Mouse (Mus musculus): ENCODE measurements at regions not wholly inside any gene's neighbourhood (a gene's known extent, or its start where the extent isn't known, plus 50 kb on each side); places are given as distances from the start of the nearest gene placed in this dataset.
"Not testable (repeated sequence)": the region's sequence is repeated elsewhere in the genome, so short reads cannot be mapped to it uniquely, and the experiment has no call there.

DNA sequence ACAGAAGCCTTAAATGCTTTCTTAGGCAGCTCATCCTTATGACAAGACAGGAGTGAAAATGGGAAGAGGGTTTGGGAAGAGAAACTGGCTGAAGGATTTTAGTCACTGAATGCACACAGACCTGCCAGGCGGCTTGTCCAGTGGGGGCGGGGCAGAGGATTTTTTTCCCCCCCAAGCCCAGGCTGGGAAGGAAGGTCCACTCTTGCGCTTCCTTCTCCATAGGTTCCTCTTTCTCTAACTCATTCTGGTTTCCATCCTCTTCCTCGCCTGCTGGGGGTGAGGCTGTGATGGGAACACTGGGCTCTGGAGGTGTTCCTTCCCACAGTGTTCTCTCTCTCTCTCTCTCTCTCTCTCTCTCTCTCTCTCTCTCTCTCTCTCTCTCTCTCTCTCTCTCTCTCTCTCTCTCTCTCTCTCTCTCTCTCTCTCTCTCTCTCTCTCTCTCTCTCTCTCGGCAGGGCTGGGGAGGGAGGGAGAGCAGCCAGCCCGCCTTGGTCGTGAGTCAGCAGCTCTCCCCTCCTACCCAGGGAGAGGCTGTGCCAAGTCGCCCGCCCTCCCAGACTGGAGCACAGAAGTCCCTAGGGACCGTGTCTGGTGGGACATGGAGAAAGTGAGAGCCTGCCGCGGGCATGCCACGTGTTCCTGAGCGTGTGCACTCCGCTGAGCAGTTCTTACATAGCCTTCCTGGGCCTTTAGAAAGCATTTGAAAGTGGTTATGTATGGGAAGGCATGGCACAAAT, 150.0 kb downstream of the Kcnrg start:
- no peaks in the 10 kb centered on the region for H3K27me3 ChIP-seq (ENCODE audit: control insufficient read depth, insufficient read depth, low read length, poor library complexity, severe bottlenecking)
- DNase-seq (ENCODE audit: low read depth, low spot score), result peak; percentile 33
- H3K36me3 ChIP-seq (ENCODE audit: control insufficient read depth, insufficient read depth, low read length, poor library complexity, severe bottlenecking), result no peaks in the 10 kb centered on the region

DNA sequence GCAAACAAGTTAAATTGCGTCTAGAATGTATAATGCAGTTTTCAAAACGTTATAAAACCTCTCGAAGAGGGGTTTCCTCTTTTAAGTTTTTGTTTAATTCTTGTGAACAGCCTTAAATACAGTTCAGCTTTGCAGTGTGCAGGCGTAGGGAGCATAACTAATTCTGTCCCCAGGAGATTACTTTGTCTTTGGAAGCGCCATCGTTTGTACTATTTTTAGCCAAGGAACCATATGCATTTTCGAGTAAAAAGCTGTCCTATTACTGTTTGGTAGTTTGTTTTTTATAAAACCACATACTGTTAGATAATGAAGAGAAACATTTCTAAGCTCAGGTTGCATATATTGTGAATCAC, 150.5 kb downstream of the Kcnrg start:
- no peak for DNase-seq (ENCODE audit: low read depth, low spot score)
- no peaks in the 10 kb centered on the region for H3K27me3 ChIP-seq (ENCODE audit: control insufficient read depth, insufficient read depth, low read length, poor library complexity, severe bottlenecking)
- H3K36me3 ChIP-seq (ENCODE audit: control insufficient read depth, insufficient read depth, low read length, poor library complexity, severe bottlenecking), result no peaks in the 10 kb centered on the region

DNA sequence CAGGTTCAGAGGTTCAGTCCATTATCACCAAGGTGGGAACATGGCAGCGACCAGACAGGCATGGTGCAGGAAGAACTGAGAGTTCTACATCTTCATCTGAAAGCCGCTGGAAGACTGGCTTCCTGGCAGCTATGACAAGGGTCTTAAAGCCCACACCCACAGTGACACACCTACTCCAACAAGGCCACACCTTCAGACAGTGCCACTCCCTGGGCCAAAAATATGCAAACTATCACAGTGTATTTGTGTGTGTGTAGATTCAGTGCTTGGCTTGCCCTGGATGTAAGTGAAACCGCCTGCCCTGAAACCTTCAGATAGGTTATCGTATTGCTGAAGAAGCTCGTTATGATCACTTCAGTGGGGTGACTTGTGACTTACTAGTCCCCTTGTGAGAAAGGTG, 151.3 kb downstream of the Kcnrg start:
- no peak for DNase-seq (ENCODE audit: low read depth, low spot score)
- Histone ChIP-seq H3K27me3 (ENCODE audit: control insufficient read depth, insufficient read depth, low read length, poor library complexity, severe bottlenecking) (no peaks in the 10 kb centered on the region), H3K36me3 (ENCODE audit: control insufficient read depth, insufficient read depth, low read length, poor library complexity, severe bottlenecking) (no peaks in the 10 kb centered on the region)

DNA sequence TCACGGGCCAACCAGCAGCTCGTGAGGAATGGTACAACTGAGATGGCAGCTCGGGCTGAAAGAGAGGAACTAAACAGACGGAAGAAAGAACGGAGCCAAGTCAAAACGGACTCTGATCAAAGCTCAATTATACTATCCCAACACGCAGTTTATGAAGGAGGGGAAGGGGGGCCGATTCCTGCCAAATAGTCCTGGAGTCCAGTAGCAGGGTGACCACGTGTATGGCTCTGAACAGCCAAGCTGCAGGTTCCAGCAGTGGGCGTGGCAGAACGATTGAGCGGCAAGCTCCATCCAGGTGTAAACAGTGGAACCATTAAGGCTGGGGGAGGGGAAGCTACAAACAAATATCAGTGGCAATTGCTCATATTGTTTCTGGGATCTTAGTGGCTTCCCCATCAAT, 152.9 kb downstream of the Kcnrg start:
- H3K36me3 ChIP-seq (ENCODE audit: control insufficient read depth, insufficient read depth, low read length, poor library complexity, severe bottlenecking); DNase-seq (ENCODE audit: low read depth, low spot score); H3K27me3 ChIP-seq (ENCODE audit: control insufficient read depth, insufficient read depth, low read length, poor library complexity, severe bottlenecking): not testable (repeated sequence)

DNA sequence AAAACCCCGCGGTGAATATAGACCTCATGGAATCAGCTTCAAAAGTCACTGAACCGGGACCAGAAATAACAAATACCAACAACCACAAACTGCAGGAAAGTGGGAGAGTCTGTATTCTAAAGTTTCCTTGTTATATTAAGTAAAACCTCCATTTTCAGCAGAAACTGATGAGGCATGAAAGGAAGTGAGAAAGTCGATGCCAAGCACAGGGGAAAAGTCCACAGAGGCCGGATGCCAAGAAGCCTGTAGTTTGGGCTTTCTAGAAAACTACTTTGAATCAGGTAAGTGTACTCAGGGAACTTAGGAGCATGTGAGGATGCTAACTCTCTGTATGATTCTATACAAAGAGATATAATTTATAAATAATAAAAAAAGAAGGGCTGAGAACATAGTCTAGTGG, 154.8 kb downstream of the Kcnrg start:
- Histone ChIP-seq H3K36me3 (ENCODE audit: control insufficient read depth, insufficient read depth, low read length, poor library complexity, severe bottlenecking) (no peaks in the 10 kb centered on the region), H3K27me3 (ENCODE audit: control insufficient read depth, insufficient read depth, low read length, poor library complexity, severe bottlenecking) (no peaks in the 10 kb centered on the region)
- no peak for DNase-seq (ENCODE audit: low read depth, low spot score)

DNA sequence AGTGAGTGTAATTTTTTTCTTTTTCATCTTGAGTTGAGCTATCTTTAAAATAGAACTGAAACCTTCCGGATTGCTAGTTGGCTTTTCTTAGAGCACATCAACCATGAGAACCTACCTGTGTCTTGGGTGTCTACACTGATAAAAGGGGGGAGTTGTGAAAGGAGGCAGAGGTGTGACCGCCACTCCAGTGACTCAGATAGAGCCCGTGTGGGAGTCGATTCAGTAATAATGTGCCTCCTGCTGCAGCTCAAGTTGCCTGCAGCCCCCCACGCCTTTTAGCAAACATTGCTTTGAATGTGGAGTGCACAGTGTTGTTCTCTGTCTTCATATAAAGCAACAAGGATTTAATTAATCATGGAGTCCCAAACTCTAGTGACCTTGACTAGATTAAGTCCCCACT, 162.6 kb downstream of the Kcnrg start:
- H3K27me3 ChIP-seq (ENCODE audit: control insufficient read depth, insufficient read depth, low read length, poor library complexity, severe bottlenecking), result no peaks in the 10 kb centered on the region
- no peak for DNase-seq (ENCODE audit: low read depth, low spot score)
- no peaks in the 10 kb centered on the region for H3K36me3 ChIP-seq (ENCODE audit: control insufficient read depth, insufficient read depth, low read length, poor library complexity, severe bottlenecking)

DNA sequence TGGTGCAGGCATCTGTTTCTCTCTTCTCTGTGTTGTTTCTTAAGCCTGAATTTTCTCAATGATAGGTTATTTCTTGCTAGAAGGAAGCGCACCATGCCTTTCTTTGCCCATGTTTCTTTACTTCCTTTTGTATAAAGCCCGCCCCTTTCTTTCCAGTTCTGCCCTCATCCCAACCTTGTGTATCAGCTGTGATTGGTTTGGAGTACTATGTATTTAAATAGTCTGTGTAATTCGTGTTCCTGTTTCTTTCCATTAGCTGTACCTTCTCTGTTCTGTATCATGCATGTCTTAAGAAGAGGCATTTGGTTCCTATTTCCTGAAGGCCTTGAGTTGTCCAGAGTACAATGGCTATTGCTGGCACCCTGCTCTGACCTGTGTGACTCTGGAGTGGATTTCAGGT, 166.9 kb downstream of the Kcnrg start:
- Histone ChIP-seq H3K27me3 (ENCODE audit: control insufficient read depth, insufficient read depth, low read length, poor library complexity, severe bottlenecking) (no peaks in the 10 kb centered on the region), H3K36me3 (ENCODE audit: control insufficient read depth, insufficient read depth, low read length, poor library complexity, severe bottlenecking) (no peaks in the 10 kb centered on the region)
- no peak for DNase-seq (ENCODE audit: low read depth, low spot score)

DNA sequence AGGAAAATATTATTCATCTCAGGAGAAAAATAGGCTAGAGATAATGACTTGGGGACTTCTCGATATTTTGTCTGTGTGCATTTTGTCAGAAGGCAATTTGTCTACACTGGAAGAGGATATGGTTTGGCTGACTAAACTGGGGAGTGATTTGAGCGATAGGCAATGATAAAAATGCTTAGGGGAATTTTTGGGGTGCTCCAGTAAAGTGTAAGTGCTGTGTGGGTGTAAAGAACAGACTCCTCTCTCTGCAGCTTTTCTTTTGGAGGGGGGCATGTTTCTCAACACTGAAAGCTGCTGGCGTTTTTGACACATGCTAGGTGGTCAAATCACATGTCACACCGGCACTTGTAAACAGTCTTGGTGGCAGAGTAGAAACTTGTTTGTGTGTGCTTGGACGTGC, 171.4 kb downstream of the Kcnrg start:
- Histone ChIP-seq H3K36me3 (ENCODE audit: control insufficient read depth, insufficient read depth, low read length, poor library complexity, severe bottlenecking) (no peaks in the 10 kb centered on the region), H3K27me3 (ENCODE audit: control insufficient read depth, insufficient read depth, low read length, poor library complexity, severe bottlenecking) (no peaks in the 10 kb centered on the region)
- DNase-seq (ENCODE audit: low read depth, low spot score), result no peak

DNA sequence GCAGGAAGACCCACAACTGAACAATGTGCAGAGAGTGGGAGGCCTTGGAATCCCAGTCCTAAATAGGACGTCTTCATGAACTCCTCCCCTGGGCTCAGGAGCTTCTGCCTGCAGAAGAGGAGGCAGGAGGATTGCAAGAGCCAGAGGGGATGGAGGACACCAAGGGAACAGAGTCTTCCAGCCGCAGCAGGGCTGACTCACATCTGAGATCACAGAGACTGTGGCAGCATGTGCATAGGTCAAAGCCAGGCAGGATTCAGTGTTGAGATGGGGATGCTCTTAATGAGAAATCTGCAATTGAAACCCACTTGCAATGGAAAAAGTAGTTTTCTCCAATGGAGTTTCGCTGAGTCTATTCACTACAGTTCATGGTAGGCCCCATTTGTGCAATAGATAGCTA, 175.9 kb downstream of the Kcnrg start:
- Histone ChIP-seq H3K27me3 (ENCODE audit: control insufficient read depth, insufficient read depth, low read length, poor library complexity, severe bottlenecking) (no peaks in the 10 kb centered on the region), H3K36me3 (ENCODE audit: control insufficient read depth, insufficient read depth, low read length, poor library complexity, severe bottlenecking) (no peaks in the 10 kb centered on the region)
- DNase-seq (ENCODE audit: low read depth, low spot score), result no peak

DNA sequence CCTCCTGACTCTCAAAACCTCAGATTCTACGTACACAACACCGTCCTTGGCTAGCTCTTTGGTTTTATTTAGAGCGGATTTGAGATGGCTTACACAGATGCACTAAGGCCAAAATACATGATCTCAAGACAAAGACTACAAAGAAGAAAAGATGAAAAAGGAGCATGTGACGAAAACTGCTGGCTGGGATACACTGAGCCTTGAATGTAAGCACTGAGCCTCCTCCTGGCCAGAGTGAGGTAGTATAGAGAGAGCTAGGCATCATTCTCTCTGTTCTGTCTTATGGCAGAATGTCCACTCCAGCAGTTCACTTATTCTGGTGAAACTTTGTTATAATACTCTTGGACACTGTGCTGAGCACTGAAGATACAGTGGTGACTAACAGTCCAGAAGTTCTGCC, 177.4 kb downstream of the Kcnrg start:
- DNase-seq (ENCODE audit: low read depth, low spot score), result no peak
- H3K36me3 ChIP-seq (ENCODE audit: control insufficient read depth, insufficient read depth, low read length, poor library complexity, severe bottlenecking), result no peaks in the 10 kb centered on the region
- H3K27me3 ChIP-seq (ENCODE audit: control insufficient read depth, insufficient read depth, low read length, poor library complexity, severe bottlenecking), result no peaks in the 10 kb centered on the region

DNA sequence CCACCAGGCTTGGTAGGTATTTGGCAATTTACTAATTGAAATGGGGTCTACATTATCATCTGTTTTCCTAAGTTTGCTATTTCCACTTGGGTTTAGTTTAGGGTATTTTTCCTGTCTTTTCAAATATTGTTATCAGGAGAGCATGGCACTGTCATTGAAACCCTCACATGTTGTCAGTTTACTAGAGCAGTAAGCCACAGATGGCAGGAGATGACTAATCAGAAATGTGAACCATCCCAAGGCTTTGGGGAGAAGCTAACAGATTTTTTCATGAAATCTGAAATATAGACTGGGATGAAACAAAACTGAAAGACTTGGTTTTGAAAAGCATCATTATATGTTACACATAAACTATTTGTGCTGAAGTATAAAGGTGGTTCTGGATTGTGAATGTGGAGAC, 178.8 kb downstream of the Kcnrg start:
- Histone ChIP-seq H3K36me3 (ENCODE audit: control insufficient read depth, insufficient read depth, low read length, poor library complexity, severe bottlenecking) (no peaks in the 10 kb centered on the region), H3K27me3 (ENCODE audit: control insufficient read depth, insufficient read depth, low read length, poor library complexity, severe bottlenecking) (no peaks in the 10 kb centered on the region)
- DNase-seq (ENCODE audit: low read depth, low spot score), result no peak

DNA sequence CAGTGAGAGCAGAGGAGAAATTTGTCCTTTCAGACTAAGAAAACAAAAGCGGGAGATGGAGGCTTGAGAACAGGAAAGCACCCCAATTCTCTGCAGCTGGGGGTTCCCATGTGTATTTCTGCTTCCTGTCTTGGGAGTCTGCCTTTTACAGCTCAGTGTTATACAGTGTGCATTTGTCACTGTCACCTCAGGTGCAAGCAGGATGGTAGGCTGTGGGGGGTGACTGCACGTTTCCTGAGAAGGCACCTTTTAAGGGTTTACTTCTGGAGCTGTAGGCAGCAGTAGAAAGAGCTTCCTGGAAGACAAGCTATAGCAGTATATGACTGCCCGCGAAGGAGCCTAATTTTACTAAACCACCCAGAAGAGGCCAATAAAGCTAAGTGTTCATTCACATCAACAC, 180.5 kb downstream of the Kcnrg start:
- Histone ChIP-seq H3K27me3 (ENCODE audit: control insufficient read depth, insufficient read depth, low read length, poor library complexity, severe bottlenecking) (no peaks in the 10 kb centered on the region), H3K36me3 (ENCODE audit: control insufficient read depth, insufficient read depth, low read length, poor library complexity, severe bottlenecking) (no peaks in the 10 kb centered on the region)
- peak; percentile 32 for DNase-seq (ENCODE audit: low read depth, low spot score)

DNA sequence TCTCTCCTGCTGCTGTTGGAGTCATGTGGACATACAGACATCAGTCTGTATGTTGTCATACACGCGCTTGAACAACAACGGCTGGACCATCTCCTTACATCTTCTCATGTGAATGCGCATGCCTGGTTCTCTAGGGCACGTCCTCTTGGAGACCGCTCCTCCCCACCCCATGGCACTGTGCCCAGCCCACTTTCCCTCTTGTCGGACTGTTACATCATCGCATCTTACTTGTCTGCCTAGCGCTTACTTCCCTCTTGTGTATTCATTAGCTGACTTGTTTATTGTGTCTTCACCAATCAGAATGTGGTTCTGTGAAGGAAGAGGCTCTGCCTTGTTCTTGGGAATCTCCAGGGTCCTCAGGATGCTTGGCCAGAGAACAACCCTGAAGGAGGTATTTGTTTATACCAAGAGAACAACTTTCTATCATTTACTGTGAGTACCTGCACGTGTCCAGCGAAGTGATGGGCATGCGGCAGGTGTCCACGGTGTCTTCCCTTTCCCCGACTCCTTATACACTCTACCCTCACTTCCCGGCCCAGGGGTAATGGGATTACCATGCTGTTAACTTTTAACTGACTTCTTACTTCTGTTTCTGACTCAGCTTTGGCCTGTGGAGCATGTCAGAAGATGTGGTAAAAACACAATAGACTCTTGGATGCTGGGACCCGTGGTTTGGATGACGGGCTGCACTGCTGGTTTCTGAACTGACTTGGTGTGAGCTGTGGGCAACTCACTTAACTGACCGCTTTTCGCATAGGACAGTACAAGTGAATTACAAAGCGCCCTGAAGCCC, 181.9 kb downstream of the Kcnrg start:
- Histone ChIP-seq H3K27me3 (ENCODE audit: control insufficient read depth, insufficient read depth, low read length, poor library complexity, severe bottlenecking) (no peaks in the 10 kb centered on the region), H3K36me3 (ENCODE audit: control insufficient read depth, insufficient read depth, low read length, poor library complexity, severe bottlenecking) (no peaks in the 10 kb centered on the region)
- DNase-seq (ENCODE audit: low read depth, low spot score), result no peak

DNA sequence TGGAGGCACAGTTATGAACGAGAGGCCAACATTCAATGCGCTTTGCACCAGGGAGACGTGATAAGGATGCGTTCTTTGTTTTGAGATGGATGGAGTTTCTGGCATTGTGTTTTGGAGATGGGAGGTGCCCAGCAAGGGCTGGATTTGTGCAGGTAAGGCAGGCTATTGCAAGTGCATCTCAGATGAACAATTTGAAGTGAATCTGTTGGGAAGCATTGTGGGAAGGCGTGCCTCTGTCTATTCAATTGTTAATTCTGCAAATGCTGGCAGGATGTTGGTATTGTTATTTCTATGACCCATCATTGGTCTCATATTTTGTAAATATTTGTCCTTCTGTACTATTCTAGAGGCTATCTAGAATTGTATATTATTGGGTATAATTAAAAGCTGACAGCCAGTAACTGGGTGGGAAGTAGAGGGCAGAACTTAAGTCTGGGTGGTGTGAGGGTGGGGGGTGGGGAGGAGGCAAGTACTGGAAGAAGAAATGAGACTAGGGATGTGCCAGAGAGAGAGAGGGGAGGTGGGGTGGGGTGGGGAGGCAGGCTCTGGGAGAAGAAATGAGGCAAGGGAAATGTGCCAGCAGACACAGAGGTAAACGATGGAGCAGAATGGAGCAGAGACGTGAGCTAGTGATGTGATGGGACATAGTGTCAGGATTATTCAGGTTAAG, 188.9 kb downstream of the Kcnrg start:
- no peak for DNase-seq (ENCODE audit: low read depth, low spot score)
- Histone ChIP-seq H3K36me3 (ENCODE audit: control insufficient read depth, insufficient read depth, low read length, poor library complexity, severe bottlenecking) (no peaks in the 10 kb centered on the region), H3K27me3 (ENCODE audit: control insufficient read depth, insufficient read depth, low read length, poor library complexity, severe bottlenecking) (no peaks in the 10 kb centered on the region)

DNA sequence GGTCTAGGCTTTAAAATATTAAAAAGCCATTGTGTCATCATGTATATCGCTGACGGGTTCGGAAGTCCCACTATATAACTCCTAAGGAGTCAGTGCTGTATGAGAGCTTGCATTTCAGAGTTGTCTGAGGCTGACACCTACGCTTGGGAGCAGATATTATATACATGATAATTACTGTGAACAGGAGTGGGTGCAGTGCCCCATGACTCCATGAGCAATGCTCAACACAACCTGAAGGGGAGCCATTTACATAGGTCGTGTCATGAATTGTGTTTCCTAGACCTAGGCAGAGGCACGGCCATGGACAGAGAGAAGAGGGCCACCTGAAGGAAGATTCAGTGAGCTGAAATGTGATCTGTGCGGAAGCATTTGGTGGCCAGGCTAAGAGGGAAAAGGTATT, 189.4 kb downstream of the Kcnrg start:
- Histone ChIP-seq H3K27me3 (ENCODE audit: control insufficient read depth, insufficient read depth, low read length, poor library complexity, severe bottlenecking) (no peaks in the 10 kb centered on the region), H3K36me3 (ENCODE audit: control insufficient read depth, insufficient read depth, low read length, poor library complexity, severe bottlenecking) (no peaks in the 10 kb centered on the region)
- DNase-seq (ENCODE audit: low read depth, low spot score), result no peak

Measured in splenic B cell, adult 2 months (primary cell).